Mouse (Mus musculus): ENCODE results near the gene Washc3. TPM values are rescaled to one million over a fixed set of nuclear protein-coding genes. Genes with fewer than 3 reads are reported as not detected.

Washc3 gene
- total RNA-seq (2021), result 10 to 100 TPM; 23.4 to 27.4 TPM
- long read RNA-seq, experiment 1, transcript Washc3-201 (7 exons, 1,052 nt), result major isoform, 12 of 16 reads
- long read RNA-seq, experiment 1, partial matches to known transcripts, result 2 of 16 reads
- long read RNA-seq, experiment 1, other reads (novel, unspliced or antisense), result 1 of 16 reads
- long read RNA-seq, experiment 2, transcript Washc3-201 (7 exons, 1,052 nt), result major isoform, 25 of 40 reads
- long read RNA-seq, experiment 2, transcript Washc3-203 (7 exons, 838 nt), result minor isoform, 8 of 40 reads
- long read RNA-seq, experiment 2, partial matches to known transcripts, result 5 of 40 reads
- long read RNA-seq, experiment 2, other reads (novel, unspliced or antisense), result 2 of 40 reads

DNA sequence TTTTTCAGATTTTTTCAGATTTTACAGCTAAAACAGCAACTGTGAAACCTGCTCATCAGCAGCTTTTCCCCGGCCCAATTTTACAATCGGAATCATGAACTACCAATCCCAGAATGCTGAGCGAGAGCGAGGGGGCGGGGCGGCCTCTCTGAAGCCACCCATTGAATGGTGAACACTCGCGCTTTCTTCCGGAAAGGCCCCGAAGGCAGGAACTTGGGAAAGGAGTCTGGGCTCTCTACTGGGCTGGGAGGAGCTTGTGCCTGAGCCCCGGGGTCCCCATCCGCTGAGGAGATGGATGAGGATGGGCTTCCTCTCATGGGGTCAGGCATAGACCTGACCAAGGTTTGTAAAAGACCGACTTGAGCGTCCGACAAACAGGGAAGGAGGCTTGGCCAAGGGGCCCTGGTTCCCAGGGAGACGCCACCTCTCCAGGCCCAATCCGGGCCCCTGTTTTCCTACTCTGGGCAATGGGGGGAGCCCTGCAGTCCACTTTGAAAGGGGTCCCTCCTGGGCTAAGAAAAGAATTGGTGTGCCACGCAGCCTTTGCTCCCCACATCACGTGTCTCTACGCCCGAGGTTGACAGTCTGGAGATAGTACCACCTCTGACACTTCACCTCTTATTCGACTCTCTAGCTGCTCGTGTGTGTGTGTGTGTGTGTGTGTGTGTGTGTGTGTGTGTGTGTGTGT, at the start of gene Washc3:
Gene Washc3 (plus strand): TSS at position 143 of the 688 bp plus-strand sequence.
- peak; percentile 90 to 96 for DNase-seq (ENCODE audit: low spot score in 2 of 2)

DNA sequence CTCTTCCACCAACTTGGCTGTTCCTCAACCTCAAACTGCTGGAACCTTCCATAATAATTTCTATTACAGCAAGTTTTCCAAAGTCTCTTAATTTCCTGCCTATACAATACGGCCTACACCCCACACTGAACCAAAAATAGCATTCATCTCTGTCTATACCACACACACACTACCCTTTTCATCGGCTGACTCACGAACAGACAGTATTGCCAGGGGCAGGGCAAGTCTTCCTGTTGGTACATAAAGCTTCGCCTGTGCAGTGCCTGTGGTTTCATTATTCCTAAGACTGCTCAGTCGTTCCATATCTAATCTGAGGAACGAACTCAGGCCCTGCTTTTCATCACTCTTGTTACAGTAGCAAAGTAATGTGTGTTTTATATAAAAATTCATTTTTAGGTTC, 49.2 kb upstream of the Washc3 start:
- DNase-seq (ENCODE audit: low spot score in 2 of 2), result no peak

GRCm38 (mm10) chr10:88162096-88162495, 38.8 kb upstream of the Washc3 start:
- no peak for DNase-seq (ENCODE audit: low spot score in 2 of 2)

GRCm38 (mm10) chr10:88162676-88163075, 38.2 kb upstream of the Washc3 start:
- no peak for DNase-seq (ENCODE audit: low spot score in 2 of 2)

- DNase-seq (ENCODE audit: low spot score in 2 of 2), result no peak
These were observed 34.7 kb upstream of the Washc3 start for GRCm38 (mm10) chr10:88166158-88166557.

DNA sequence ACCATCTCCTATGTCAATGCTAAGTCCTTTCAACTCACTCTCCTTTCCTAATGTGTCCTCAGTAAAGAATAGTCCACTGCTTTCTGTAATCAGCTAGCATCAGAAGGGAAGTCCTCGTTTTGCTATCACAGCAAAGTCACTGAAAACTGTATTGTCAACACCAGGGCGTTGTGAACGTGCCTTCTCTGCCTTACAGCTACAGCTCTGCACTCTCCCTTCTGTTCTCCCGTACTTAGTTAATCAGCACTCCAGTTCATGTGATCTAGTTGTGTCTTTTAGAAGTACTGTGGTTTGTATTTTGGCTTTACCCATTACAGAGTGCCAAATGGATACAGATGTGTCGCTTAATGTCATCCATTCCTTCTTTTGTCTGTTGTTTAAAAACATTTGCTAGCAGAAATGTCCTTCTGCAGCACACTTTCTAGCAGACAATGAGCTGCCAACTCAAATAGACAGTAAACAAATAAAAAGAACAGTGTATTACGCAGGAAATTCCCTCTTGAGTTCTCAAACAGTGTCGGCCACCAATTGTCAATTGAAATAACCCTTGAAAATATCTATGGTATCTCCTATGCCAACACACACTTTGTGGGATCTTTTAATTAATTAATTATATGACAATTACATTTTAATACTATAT, 33.3 kb upstream of the Washc3 start:
- DNase-seq (ENCODE audit: low spot score in 2 of 2), result no peak

- DNase-seq (ENCODE audit: low spot score in 2 of 2), result peak in 1 of 2 experiments; percentile 9
These were observed 352 bp upstream of the Washc3 start for GRCm38 (mm10) chr10:88200541-88200940.

DNA sequence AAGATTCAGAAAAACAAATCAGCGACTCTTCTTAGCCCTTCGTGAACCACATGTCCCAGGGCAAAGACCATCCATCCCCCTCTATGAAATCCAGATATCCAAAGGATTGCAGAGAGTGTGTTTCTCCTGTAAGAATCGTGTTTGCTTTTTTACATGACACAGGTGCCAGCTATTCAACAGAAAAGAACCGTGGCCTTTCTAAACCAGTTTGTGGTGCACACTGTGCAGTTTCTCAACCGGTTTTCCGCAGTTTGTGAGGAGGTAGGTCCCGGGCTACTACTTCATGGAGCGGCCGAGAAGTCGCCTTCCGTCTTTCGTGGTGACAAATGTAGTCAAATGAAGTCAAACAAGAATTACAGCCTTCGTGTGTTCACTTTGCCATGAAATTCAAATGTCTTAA, 757 bp downstream of the Washc3 start:
- DNase-seq (ENCODE audit: low spot score in 2 of 2), result no peak

DNA sequence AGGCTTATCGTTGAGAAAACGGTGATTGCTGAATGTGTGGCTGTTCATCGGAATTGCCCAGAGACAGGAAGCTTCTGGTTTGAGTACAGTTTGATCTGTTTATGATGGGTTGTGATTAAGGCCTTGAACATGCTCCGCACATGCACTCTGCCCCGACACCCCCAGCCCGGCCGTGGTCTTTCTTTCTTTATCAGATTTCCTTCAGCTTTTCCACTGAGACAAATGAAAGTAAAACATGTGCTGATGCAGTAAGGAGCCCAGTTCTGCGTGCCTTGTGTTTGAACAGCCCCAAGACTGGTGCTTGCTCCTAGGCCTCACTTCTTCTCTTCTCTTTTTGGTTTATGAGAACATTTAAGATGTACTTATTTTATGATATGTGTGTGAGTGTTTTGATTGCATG, 1.7 kb downstream of the Washc3 start:
- no peak for DNase-seq (ENCODE audit: low spot score in 2 of 2)

- DNase-seq (ENCODE audit: low spot score in 2 of 2), result no peak
These were observed 2.3 kb downstream of the Washc3 start for GRCm38 (mm10) chr10:88203236-88203635.

DNA sequence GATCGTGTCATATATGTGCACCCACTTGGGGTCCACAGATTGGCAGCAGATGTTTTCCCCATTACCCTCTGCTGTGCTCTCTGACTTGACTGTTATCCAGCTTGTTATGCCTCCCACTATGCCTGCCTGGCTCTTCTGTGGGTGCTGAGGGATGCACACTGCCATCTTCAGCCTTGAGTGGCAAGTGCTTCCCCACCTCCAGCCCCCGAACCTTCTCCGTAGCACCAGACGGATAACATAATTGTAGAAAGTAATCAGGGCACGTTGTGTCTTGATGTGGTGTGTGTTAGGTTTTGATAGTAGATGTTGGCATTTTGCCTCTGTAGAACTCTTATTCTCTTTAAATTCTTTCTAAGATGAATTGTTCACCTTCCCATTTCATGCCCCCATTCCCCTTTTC, 11.8 kb downstream of the Washc3 start:
- DNase-seq (ENCODE audit: low spot score in 2 of 2), result no peak

DNA sequence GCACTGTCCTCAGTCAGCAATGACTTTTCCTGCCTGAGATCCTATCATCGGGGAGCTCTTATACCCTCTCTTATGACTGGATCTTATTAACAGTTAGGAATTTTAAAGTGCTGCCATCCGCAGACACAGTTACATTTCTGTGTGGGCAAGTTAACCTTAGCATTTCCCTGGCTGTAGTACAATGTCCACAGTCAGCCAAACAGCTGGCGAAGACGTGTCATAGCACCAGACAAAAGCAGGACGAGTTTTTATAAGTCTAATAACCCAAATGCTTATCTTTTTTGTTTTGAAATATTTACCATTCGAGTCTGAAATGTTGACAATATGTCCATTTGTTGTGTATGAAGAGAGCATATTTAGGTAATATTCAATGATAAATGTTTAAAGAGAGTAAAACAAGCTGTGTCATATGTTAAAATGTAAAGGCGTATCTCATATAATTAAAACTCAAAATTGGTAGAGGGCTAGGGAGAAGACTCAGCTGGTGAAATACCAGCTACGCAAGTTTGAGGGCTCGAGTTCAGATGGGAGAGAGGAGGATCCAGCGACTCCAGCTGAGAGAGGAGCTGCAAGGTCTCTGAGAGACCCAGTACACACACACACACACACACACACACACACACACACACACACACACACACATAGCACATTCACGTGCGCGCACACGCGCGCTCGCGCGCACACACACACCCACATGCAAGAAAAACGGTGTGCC, 14.1 kb downstream of the Washc3 start:
- no peak for DNase-seq (ENCODE audit: low spot score in 2 of 2)

GRCm38 (mm10) chr10:88218161-88218560, 17.3 kb downstream of the Washc3 start:
- no peak for DNase-seq (ENCODE audit: low spot score in 2 of 2)

- DNase-seq (ENCODE audit: low spot score in 2 of 2), result no peak
These were observed 20.8 kb downstream of the Washc3 start for GRCm38 (mm10) chr10:88221718-88222117.

- no peak for DNase-seq (ENCODE audit: low spot score in 2 of 2)
These were observed 24.5 kb downstream of the Washc3 start for GRCm38 (mm10) chr10:88225421-88225820.

- no peak for DNase-seq (ENCODE audit: low spot score in 2 of 2)
These were observed 27.1 kb downstream of the Washc3 start for GRCm38 (mm10) chr10:88227962-88228361.

DNA sequence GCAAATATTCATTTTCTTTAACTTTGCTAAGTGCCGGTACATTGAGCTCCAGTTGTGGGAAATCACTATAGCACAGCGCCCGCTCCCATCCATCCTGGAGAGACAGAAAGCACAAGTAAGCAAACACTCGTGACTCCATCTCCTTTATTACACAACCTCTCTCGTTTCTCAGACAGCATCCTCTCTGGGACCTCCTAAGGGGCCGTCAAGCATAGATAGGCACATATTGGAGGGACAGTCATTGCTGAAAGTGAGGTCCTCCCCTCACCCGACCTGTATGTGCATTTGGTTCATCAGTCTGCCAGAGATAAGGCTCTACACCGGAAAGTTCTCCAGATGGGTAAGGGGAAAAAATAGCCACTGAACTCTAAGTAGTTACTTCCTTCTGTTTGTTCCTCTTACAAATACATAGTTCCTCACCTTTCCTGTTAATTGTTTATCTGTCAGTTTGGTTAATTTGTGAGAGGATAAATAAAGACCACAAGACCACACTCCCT, 27.7 kb downstream of the Washc3 start:
- DNase-seq (ENCODE audit: low spot score in 2 of 2), result no peak

DNA sequence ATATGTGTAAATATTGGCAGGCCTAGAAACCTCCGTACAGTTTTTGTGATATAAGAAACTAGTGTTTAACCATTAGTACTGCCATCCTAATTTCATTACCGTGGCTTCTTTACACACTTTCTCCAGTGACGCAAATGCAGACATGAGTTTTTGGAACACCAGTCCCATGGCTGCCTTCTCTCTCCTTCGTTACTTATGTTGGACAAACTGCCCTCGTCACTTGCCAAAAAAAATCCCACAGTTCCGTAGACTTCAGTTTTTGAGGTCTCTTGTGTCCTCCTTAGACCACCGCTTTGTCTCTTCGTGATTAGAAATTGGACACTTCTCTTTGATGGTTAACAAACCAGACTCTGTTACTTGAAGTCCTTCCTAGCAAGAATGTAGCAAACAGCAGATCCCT, 30.8 kb downstream of the Washc3 start:
- DNase-seq (ENCODE audit: low spot score in 2 of 2), result no peak

DNA sequence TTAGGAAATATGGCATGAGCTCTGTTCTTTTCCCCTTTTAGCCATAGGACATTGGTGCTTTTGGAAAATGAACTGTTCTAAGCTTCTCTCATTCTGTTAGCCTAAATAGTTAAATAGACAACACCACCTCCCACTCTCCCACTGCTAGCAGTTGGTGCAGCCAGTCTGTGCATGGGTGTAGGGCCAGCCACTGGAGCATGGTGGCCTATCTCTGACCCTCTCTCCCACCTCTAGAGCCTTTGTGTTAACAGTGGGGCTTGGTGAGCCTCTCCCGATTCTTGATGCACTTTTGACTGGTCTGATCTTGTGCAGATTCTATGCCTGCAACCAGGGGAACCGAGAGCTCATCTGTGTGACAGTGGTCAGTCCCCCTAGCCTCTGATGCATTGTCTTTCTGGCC, 31.9 kb downstream of the Washc3 start:
- no peak for DNase-seq (ENCODE audit: low spot score in 2 of 2)

- no peak for DNase-seq (ENCODE audit: low spot score in 2 of 2)
These were observed 43.8 kb downstream of the Washc3 start for GRCm38 (mm10) chr10:88244681-88245080.

DNA sequence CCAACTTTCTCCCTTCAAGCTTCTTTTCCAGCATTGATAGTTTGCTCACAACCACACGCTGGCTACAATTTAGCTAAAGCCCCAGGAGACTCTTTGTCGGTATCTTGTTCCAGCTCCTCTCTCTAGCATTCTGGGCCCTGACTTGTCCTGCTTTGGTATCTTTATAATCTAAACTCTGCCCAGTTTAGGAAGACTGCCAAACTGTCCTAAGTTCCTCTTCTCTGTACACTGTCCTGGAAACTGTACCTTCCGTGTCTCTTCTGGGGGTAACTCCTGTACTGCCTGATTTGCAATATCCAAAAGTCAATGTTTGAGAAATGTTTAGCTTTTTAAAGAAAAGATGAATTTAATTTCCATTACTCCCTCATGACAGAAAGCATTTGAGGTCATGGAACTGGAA, 49.4 kb downstream of the Washc3 start:
- DNase-seq (ENCODE audit: low spot score in 2 of 2), result no peak

All from layer of hippocampus, postnatal 14 days (tissue).